Mouse (Mus musculus): ENCODE data around the gene Fam222a.
A peak's percentile ranks its signal among the peaks of the same experiment; 100 is the strongest.

Gene Fam222a

DNA sequence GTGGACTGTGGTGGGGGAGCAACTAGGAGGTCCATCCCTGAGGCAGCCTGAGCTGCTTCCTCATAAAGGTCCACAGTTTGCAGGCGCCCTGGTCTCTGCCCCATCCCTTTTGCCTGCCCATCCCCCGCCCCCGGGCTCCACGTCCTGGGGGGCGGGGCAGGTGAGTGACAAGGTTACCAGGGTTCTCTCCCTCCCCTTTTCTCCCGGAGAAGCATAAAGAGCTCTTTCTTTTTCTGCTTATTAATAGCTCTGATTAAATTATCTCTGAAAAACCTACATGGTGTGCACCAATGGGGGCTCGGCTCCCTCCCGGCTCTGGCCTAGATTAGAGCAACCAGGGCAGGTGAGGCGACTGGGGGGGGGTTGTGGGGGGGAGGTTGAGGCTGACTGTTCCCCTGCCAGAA is 7.3 kb upstream of the Fam222a start:
- DNase-seq (ENCODE audit: low read depth), result no peak

- no peak for DNase-seq (ENCODE audit: low read depth)
Measured at GRCm38 (mm10) chr5:114560965-114561364, 6.9 kb upstream of the Fam222a start.

DNA sequence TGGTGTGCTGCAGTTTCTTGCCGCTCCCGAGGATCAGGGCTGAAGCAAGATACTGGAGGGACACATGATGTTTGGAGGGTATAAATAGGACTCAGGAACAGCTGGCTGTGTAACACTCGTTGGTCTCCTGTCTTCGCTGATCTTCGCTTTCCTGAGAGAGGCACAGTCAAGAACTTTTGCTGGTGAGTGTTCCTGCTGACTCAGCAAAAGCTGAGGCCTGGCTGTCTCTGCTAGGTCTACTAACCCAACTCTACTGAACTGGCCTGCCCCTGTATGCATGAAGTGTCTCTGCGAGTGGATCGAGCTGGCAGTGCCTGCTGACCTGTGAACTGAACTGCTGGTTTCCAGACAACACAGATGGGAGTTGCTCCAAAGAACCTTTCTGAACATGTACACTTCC is 3.8 kb upstream of the Fam222a start:
- DNase-seq (ENCODE audit: low read depth), result no peak

GRCm38 (mm10) chr5:114565305-114565704 is 2.5 kb upstream of the Fam222a start:
- no peak for DNase-seq (ENCODE audit: low read depth)

DNA sequence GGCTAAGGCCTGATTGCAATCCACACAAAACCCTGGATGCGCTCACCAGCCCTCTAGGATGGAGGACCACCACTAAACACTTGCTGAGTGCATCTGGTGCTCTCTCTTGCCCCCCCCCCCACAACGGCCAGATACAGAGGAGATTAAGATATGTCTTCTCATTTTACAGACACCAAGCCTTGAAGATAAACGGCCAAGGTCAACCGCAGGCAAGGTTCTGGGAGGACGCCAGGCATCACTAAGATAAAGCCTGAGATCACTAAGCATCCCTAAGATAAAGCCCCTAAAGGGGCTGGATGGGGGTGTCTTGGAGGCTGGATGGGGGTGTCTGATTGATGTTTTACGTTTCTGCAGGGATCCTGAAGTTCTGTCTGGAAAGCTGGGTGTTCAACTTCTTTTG is 2.1 kb upstream of the Fam222a start:
- DNase-seq (ENCODE audit: low read depth), result no peak

- DNase-seq (ENCODE audit: low read depth), result no peak
Measured at GRCm38 (mm10) chr5:114566461-114566860, 1.4 kb upstream of the Fam222a start.

DNA sequence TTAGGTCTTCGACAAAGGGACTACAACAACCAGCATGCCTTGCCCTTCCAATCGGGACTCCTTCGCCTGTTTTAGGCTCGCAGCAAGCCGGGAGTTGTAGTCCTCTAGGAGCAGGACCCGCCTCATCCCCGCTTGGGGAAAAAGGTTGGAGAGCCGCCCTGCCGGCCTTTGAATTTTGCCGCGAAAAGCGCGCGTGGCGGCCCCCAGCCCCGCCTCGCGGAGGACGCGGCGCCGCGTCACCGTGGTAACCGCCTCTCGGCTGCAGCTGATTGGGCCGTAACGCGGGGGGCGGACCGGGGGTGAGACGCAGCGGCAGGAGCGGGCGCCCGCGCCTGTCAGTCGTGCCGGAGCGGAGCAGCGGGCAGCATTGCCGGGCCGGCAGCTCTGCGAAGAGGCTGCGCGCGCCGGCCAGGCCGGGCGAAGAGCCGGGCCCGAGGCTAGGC is 720 bp upstream of the Fam222a start:
- DNase-seq (ENCODE audit: low read depth), result peak; percentile 92

DNA sequence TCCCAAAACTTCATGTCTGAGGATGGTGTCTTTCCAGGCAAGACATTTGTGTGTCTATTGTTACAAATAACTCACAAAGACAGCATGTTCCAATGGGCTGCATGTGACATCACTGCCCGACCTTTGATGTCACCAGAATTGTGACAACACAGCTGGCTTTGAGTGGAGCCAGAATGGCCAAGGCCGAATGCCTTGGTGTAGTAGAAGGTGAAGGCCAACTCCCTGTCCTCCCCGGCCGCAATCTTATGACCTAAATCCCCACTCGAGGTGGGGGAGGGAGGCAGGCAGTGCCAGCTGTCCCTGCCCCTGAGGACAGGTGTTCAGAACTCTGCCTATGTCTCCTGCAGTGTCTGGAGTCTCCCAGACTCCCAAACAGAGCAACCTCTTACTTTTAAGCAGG is 1.0 kb downstream of the Fam222a start:
- DNase-seq (ENCODE audit: low read depth), result no peak

- peak; percentile 76 for DNase-seq (ENCODE audit: low read depth)
Measured at GRCm38 (mm10) chr5:114569918-114570670, 2.3 kb downstream of the Fam222a start.

GRCm38 (mm10) chr5:114570791-114571450 is 3.1 kb downstream of the Fam222a start:
- no peak for DNase-seq (ENCODE audit: low read depth)

DNA sequence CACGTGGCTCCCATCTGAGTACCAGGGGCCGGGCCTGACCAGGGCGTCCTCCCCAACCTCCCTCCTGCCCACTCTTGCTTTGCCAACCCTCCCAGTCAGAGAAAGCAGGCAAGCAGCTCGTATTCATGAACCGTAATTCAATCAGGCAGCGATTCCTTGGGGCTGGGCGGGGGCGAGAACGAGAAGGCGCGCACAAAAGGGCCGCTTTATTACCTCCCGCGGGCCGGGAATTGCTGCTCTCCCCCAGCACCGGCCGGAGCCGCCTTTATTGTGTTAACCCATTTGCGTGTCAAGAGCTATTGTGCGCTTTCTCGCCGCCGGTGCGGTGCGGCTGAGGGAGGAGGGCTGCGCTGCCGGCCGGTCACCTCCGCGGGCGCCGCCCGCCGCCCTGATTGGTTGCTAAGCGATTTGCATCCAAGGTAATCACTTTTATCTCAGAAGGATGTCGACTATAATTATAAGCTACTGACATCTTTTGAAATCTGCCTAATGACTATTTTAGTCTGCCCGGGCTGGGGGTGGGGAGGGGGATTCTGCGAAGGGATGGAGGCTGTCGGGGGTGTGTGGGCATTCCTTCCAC is 3.7 kb downstream of the Fam222a start:
- no peak for DNase-seq (ENCODE audit: low read depth)

DNA sequence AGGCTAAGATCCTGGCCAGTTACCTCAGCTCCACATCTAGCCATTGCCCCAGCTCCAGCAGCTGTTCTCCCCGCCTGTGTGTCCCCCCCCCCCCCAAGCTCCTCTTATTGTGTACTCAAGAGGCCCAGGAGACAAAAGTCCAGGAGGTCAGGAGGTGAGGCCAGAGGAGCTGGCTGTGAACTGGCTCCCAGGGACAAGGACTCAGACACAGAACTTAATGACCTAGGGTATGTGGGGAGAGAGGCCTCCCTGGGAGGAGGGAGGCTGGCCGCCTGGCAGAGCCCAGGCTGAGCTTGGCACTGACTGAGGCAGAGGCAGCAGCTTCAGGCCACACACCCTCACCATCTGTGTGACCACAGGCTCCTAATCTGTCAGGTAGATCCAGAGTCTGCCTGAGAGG is 5.2 kb downstream of the Fam222a start:
- no peak for DNase-seq (ENCODE audit: low read depth)

DNA sequence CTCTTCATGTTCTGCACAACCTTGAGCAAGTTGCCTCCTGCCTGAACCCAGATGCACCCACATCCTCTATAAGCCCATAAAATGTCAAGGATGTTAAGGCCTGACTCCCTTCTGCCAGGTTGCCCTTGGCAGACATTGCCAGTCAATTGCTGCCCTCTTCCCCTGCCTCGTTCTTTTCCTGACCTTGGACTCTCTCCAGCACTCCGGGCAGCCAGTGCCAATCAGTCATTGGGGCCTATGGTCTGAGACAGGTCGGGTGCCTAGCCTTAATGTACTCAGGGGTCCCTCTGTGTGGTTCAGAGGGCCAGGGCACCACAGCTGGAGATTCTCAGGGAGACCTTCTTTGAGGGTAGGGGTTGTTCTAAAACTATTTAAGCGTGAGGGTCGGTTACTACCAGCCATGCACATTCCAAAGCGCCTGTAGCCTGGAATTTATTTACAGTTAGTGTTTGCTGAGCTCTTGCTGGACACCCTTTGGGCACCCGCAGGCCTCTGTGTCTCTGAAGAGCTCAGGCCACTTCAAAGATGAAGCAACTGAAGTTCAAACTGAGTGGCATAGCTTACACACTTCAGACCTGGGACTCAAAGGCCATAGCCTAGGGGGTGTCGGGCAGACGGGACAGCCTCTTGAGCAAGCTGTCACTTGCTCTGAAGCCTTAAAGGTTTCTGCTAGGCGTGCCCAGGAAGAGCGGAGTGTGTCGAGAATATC is 6.3 kb downstream of the Fam222a start:
- DNase-seq (ENCODE audit: low read depth), result no peak

DNA sequence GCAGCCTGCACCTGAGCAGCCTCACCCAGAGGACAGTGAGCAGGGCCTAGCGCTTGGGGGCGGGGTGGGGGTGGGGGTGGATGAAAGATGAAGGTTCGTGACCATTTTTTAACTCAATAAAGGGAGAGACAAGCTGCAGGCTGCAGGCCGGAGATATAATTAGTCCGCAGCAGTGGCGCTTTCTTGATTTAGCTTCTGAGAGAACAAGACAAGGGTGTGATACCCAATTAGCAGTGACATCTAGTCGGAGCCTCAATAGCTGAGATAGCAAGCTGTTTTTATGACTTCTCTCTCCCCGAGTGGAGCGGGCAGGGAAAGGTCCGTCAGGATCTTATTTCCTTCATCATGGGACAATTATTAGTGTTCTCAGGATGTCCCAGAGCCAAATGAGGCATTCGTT is 7.2 kb downstream of the Fam222a start:
- DNase-seq (ENCODE audit: low read depth), result no peak

- peak; percentile 61 for DNase-seq (ENCODE audit: low read depth)
Measured at GRCm38 (mm10) chr5:114575530-114575929, 7.7 kb downstream of the Fam222a start.

GRCm38 (mm10) chr5:114575986-114576605 is 8.3 kb downstream of the Fam222a start:
- no peak for DNase-seq (ENCODE audit: low read depth)

DNA sequence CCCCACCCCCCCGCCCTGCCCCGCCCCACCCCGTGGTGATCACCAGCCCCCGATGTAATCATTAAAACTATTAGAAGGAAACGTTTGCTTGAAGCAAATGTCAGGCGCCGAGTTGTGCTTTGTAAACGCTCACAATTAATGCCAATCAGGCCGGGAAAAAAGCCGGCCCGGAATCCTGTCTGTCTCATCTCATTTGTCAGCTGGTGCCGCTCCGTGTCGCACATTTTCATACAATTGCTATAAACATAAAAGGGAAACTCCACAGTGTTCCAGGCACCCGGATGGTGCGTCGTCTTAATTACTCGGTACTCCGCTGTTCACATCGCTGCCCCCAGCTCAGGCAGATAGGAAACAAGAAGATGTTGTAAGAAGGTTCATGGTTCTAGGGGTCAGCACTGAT is 10.5 kb downstream of the Fam222a start:
- DNase-seq (ENCODE audit: low read depth), result no peak

DNA sequence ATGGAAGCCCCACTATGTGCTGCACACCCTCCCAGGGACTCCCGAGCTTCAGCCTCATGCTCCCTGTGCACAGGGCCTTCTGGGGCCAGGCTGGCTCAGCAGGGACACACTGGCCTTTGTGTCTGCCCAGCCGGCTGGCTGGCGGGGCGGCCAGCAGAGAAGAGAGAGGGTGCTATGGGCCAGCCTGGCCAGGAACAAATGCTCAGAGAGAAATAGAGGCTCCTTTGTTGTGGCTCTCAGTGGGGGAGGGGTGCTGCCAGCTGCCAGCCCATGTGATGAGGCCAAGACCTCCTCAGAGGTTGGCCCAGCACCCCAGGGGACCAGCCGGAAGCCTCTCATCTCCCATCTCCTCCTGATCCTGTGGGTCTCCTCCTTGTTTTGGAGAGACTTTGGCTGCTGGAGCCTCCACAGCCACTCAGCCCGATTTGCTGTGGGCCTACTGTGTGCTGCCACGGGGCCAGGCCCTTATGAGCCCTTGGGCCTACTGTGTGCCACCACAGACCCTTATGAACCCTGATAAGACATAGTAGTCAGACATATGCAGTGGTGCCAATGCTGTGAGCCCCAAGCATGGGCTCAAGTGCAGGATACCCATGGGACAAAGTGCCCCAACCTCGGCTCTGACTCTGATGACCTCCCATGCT is 12.0 kb downstream of the Fam222a start:
- no peak for DNase-seq (ENCODE audit: low read depth)

- DNase-seq (ENCODE audit: low read depth), result no peak
Measured at GRCm38 (mm10) chr5:114581486-114581885, 13.7 kb downstream of the Fam222a start.

DNA sequence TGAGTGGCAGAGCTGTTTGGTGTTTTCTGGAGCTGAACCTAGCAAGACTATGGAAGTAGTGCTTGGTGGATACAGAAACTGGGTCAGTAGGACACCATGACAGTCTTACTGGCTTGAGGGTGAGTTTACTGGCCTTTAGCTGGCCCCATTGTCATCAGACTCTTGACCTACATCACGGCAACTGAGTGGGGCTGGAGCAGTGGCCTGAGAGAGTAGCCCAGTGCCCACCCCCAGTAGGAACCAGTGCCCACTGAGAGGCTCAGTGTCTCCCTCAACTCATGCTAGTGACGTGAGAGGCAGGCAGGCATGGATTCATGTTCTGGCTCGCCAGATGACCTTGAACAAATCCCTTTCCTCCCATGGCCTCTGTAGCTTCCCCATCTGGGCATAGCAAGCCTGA is 15.2 kb downstream of the Fam222a start:
- no peak for DNase-seq (ENCODE audit: low read depth)

GRCm38 (mm10) chr5:114583490-114584175 is 15.8 kb downstream of the Fam222a start:
- no peak for DNase-seq (ENCODE audit: low read depth)

All from NIH3T3 (cell line).